Mouse (Mus musculus): ENCODE results near the gene Ern2. TPM values are rescaled to one million over a fixed set of nuclear protein-coding genes. Genes with fewer than 3 reads are reported as not detected.
A peak's percentile ranks its signal among the peaks of the same experiment; 100 is the strongest.

The Ern2 gene
- polyA plus RNA-seq, 1 experiment: 0.72 TPM

DNA sequence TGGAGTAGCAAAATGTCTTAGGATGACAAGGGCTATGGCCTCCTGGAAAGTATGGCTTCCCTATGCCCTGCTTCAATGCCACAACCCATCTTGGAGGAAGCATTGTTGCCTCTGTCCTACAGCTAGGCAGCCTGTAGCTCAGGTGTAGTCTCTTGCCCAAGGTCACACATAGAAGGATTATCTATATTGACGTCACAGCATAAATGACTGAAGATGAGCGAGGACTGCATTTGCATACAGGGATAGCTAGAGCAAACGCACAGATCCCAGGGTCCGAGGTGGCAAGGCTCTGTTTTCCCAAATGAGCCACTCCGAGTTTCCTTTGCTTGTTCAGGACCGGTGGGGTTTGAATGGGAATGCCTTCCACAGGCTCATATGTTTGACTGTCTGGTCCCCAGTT lies 15.3 kb downstream of the Ern2 start:
- DNase-seq: no peak
- TF ChIP-seq POLR2A (IDR thresholded peaks at IDR 0.05; ENCODE audit: borderline replicate concordance, extremely low read depth, low read depth, low read length) (no peak), CTCF (IDR thresholded peaks at IDR 0.05; ENCODE audit: insufficient read depth, low read length) (no peak)
- 79% methylated on average over 6 of the region's 6 CpGs for WGBS
- Histone ChIP-seq H3K4me3 (replicated peaks; ENCODE audit: extremely low read depth, low read depth, low read length) (no peak overlapping the region), H3K4me1 (ENCODE audit: control insufficient read depth, insufficient read depth, low read length) (no peaks in the 10 kb centered on the region)

DNA sequence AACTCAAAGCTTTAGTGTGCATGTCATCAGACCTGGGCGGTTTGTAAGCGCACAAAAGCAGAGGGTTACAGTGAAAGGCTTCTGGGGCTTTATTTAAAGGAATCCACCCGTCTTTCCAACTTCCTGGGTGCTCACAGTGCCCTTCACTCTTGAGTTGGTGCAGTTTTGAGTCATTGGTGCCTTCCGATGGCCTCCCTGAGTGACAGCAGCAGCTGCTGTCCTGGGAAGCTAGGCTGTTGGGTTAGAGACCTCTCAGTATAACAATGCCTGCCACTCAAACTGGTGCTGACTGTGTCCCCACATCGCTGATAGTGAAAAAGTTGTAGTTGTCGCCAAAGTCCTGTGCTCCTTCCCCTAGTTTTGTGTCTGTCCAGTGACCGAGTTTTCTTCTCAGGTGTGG lies 18.8 kb downstream of the Ern2 start:
- no peak for TF ChIP-seq CTCF (IDR thresholded peaks at IDR 0.05; ENCODE audit: insufficient read depth, low read length)
- no peak for TF ChIP-seq POLR2A (IDR thresholded peaks at IDR 0.05; ENCODE audit: borderline replicate concordance, extremely low read depth, low read depth, low read length)
- H3K4me1 ChIP-seq (ENCODE audit: control insufficient read depth, insufficient read depth, low read length): no peaks in the 10 kb centered on the region
- 91% methylated on average over 7 of the region's 7 CpGs for WGBS
- DNase-seq: no peak
- H3K4me3 ChIP-seq (replicated peaks; ENCODE audit: extremely low read depth, low read depth, low read length): no peak overlapping the region

- no peak for DNase-seq
- Histone ChIP-seq H3K4me3 (replicated peaks; ENCODE audit: extremely low read depth, low read depth, low read length) (no peak overlapping the region), H3K4me1 (ENCODE audit: control insufficient read depth, insufficient read depth, low read length) (no peaks in the 10 kb centered on the region)
- 95% methylated on average over 8 of the region's 8 CpGs for WGBS
- TF ChIP-seq POLR2A (IDR thresholded peaks at IDR 0.05; ENCODE audit: borderline replicate concordance, extremely low read depth, low read depth, low read length) (no peak), CTCF (IDR thresholded peaks at IDR 0.05; ENCODE audit: insufficient read depth, low read length) (no peak)
Measured at GRCm38 (mm10) chr7:122163766-122164165, 22.2 kb downstream of the Ern2 start.

DNA sequence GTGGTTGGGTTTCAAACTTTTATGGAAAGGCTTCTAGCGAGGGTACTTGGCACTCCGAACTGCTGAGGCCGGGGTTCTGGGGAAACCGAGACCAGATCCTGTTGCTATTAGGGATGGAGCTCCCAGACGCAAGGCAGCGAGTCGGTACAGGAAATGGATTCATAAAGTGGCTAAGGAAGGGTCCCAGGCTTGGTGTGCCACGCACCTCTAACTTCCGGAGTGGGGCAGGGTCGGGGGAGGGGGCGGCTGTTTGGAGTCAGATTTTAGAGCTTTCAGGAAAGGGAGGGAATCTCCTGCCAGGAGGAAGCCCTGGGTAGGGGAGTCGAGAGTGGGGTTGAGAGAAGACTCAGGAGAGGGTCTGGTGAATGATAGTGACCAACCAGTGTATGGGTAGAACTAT lies 26.0 kb downstream of the Ern2 start:
- no peak for DNase-seq
- no peak overlapping the region for H3K4me3 ChIP-seq (replicated peaks; ENCODE audit: extremely low read depth, low read depth, low read length)
- TF ChIP-seq CTCF (IDR thresholded peaks at IDR 0.05; ENCODE audit: insufficient read depth, low read length): no peak
- no peak for TF ChIP-seq POLR2A (IDR thresholded peaks at IDR 0.05; ENCODE audit: borderline replicate concordance, extremely low read depth, low read depth, low read length)
- 2% methylated on average over 12 of the region's 12 CpGs for WGBS
- 0 out of 2 replicates have a peak, but pooled peaks cover 2% of the 10 kb centered on the region for H3K4me1 ChIP-seq (ENCODE audit: control insufficient read depth, insufficient read depth, low read length)

DNA sequence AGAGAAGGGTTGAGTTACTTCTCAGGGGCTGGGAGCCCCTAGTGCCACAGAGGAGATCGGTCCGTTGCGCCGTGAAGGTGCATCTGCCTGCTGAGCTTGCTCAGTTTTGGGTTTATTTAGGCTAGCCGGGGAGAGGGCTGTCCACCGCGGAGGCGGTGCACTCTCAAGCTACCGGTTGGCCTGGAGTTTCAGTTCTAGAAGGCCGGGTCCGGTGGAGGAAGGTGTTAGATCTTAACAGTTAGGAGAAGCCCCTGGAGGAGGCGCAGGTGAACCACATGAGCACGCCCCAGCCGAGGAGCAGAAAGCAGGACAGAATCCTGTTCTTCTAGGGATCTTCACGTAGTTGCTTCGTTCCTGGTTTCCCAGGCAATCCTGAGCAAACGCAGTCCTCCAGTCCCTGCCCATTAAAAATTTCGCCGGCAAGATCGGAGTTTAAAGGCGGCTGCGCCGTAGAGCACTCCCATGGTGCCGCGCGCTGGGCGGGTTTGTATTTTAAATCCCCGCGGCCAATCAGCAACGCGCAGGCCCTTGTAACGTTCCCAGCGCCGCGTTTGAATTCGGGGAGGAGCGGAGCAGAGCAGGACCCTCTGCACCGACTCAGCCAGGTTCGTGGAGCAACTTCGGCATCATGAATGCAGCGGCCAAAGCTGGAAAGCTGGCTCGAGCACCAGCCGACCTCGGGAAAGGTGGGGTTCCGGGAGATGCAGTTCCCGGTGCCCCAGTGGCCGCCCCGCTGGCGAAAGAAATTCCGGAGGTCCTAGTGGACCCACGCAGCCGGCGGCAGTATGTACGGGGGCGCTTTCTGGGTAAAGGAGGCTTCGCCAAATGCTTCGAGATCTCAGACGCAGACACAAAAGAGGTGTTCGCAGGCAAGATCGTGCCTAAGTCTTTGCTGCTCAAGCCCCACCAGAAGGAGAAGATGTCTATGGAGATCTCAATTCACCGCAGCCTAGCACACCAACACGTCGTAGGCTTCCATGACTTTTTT lies 26.8 kb downstream of the Ern2 start, which contains the start of gene Plk1:
Gene Plk1 (plus strand): TSS at position 525 of the 988 bp plus-strand sequence.
- Histone ChIP-seq H3K4me3 (replicated peaks; ENCODE audit: extremely low read depth, low read depth, low read length) (peak within 1 kb of the TSS; percentile 94), H3K4me1 (ENCODE audit: control insufficient read depth, insufficient read depth, low read length) (0 out of 2 replicates have a peak, but pooled peaks cover 2% of the 10 kb centered on the region)
- under 1% methylated on average over 63 of the region's 63 CpGs for WGBS
- DNase-seq: peak; percentile 75
- TF ChIP-seq CTCF (IDR thresholded peaks at IDR 0.05; ENCODE audit: insufficient read depth, low read length) (no peak), POLR2A (IDR thresholded peaks at IDR 0.05; ENCODE audit: borderline replicate concordance, extremely low read depth, low read depth, low read length) (no peak)

- no peak for TF ChIP-seq POLR2A (IDR thresholded peaks at IDR 0.05; ENCODE audit: borderline replicate concordance, extremely low read depth, low read depth, low read length)
- no peak for TF ChIP-seq CTCF (IDR thresholded peaks at IDR 0.05; ENCODE audit: insufficient read depth, low read length)
- H3K4me1 ChIP-seq (ENCODE audit: control insufficient read depth, insufficient read depth, low read length): 0 out of 2 replicates have a peak, but pooled peaks cover 2% of the 10 kb centered on the region
- WGBS: 4% methylated on average over 13 of the region's 13 CpGs
- no peak for DNase-seq
- H3K4me3 ChIP-seq (replicated peaks; ENCODE audit: extremely low read depth, low read depth, low read length): peak overlapping the region; percentile 94
Measured at GRCm38 (mm10) chr7:122158488-122158887, 27.5 kb downstream of the Ern2 start.

GRCm38 (mm10) chr7:122152473-122152872 lies 33.5 kb downstream of the Ern2 start:
- DNase-seq: no peak
- Histone ChIP-seq H3K4me3 (replicated peaks; ENCODE audit: extremely low read depth, low read depth, low read length) (no peak overlapping the region), H3K4me1 (ENCODE audit: control insufficient read depth, insufficient read depth, low read length) (no peaks in the 10 kb centered on the region)
- TF ChIP-seq POLR2A (IDR thresholded peaks at IDR 0.05; ENCODE audit: borderline replicate concordance, extremely low read depth, low read depth, low read length) (no peak), CTCF (IDR thresholded peaks at IDR 0.05; ENCODE audit: insufficient read depth, low read length) (no peak)
- WGBS: 74% methylated on average over 4 of the region's 4 CpGs

- no peak for DNase-seq
- TF ChIP-seq POLR2A (IDR thresholded peaks at IDR 0.05; ENCODE audit: borderline replicate concordance, extremely low read depth, low read depth, low read length) (no peak), CTCF (IDR thresholded peaks at IDR 0.05; ENCODE audit: insufficient read depth, low read length) (no peak)
- Histone ChIP-seq H3K4me1 (ENCODE audit: control insufficient read depth, insufficient read depth, low read length) (no peaks in the 10 kb centered on the region), H3K4me3 (replicated peaks; ENCODE audit: extremely low read depth, low read depth, low read length) (no peak overlapping the region)
Measured at GRCm38 (mm10) chr7:122140991-122141390, 45.0 kb downstream of the Ern2 start.

GRCm38 (mm10) chr7:122138190-122138589 lies 47.8 kb downstream of the Ern2 start:
- Histone ChIP-seq H3K4me3 (replicated peaks; ENCODE audit: extremely low read depth, low read depth, low read length) (no peak overlapping the region), H3K4me1 (ENCODE audit: control insufficient read depth, insufficient read depth, low read length) (no peaks in the 10 kb centered on the region; the same call in 1 of the 2 replicates)
- WGBS: 76% methylated on average over 5 of the region's 5 CpGs
- no peak for DNase-seq
- TF ChIP-seq CTCF (IDR thresholded peaks at IDR 0.05; ENCODE audit: insufficient read depth, low read length) (no peak), POLR2A (IDR thresholded peaks at IDR 0.05; ENCODE audit: borderline replicate concordance, extremely low read depth, low read depth, low read length) (no peak)

DNA sequence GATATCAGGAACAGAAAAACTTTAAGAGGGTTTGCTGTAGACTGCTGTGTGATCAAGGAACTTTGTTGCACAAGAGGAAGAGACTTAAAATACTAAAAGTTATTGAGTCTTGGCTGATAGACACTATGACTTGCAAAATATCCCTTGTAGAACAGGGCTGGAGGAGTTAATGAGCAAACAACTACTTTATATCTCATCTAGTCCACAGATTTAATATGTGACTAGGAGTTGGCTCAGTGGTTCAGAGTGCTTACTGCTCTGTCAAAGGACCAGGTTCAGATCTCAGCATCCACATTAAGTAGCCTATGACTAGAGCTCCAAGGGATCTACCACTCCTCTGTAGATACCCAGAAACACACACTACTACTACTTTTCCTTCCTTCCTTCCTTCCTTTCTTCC lies 48.9 kb downstream of the Ern2 start:
- Histone ChIP-seq H3K4me3 (replicated peaks; ENCODE audit: extremely low read depth, low read depth, low read length) (no peak overlapping the region), H3K4me1 (ENCODE audit: control insufficient read depth, insufficient read depth, low read length) (no peaks in the 10 kb centered on the region; the same call in 1 of the 2 replicates)
- no peak for DNase-seq
- TF ChIP-seq POLR2A (IDR thresholded peaks at IDR 0.05; ENCODE audit: borderline replicate concordance, extremely low read depth, low read depth, low read length) (no peak), CTCF (IDR thresholded peaks at IDR 0.05; ENCODE audit: insufficient read depth, low read length) (no peak)

All from lung, adult 2 months (tissue).